Mouse (Mus musculus) left cerebral cortex, adult 9 months (tissue): Measurements from ENCODE around the gene Mrpl51.

ENCODE experiments used
- DNase-seq, 2 experiments: peaks; one replicate each; pipeline ENCODE4 v3.0.0; 2022; ENCODE audit warnings: low spot score in 2 of 2

Gene Mrpl51

DNA sequence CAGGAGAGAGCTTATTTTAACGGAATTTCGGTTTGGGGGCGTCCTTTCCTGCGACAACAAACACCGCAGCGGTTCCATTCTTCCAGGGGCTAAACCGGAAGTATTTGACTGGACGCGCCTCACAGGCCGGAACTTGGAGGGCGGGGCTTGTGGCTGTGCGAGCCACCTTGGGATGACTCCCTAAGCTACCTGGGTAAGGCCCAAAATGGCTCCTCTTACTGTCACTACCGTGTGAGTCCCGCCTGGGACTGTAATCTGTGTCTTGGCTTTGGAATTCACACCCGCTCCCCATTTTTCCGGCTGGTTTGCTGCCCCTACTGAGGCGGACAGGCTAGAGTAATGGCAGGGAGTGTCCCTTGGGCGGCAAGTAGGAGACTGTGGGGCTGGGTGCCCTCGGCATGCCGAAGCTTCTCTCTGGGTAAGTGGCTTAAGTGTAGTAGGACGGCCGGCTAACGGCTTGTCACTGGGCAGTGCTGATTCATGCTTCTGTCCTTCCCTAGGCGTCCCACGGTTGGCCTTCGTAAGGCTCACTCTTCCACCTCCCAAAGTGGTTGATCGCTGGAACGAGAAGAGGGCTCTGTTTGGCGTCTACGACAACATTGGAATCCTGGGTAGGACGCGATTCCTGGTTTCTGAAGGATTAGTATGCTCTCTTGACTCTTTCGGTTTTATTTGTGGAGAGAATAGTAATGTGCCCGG lies 564 bp downstream of the Mrpl51 start:
- DNase-seq = peak; percentile 83 to 93

DNA sequence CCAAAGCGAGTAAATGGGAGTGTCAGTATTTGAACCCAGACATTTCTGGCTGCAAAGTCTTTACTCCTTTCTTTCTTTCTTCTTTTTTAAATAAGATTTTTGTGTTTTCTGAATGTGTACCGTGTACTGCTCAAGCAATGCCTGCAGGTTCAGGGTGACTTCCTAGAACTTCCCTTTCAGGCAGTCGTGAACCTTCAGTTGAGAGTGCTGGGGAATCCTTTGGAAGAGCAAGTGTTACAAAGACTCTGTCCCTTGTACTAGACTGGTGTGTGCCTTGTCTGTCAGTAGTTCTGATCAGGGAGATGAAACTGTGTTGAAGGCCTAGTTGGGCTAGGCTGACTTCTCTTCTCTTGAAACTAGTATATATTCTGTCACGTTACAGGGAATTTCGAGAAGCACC lies 1.2 kb downstream of the Mrpl51 start:
- DNase-seq = no peak

DNA sequence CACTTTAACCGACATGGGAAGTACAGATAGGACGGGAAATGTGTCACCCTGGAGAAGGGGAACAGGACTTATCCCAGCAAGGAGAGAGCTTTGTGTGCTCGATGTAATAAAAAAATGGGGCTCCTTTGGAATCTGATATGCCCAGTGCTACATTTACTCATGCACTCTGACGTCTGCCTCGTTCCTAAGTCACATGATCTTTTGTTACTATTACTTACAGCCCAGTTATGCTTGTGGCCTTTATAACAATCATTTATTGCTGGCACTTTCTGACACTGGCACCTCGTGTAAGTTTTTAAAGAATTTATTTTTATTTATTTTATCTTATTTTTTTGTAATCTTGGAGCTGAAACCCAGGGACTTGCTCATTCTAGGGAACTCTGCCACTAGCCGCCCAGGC lies 1.8 kb downstream of the Mrpl51 start:
- DNase-seq = no peak

DNA sequence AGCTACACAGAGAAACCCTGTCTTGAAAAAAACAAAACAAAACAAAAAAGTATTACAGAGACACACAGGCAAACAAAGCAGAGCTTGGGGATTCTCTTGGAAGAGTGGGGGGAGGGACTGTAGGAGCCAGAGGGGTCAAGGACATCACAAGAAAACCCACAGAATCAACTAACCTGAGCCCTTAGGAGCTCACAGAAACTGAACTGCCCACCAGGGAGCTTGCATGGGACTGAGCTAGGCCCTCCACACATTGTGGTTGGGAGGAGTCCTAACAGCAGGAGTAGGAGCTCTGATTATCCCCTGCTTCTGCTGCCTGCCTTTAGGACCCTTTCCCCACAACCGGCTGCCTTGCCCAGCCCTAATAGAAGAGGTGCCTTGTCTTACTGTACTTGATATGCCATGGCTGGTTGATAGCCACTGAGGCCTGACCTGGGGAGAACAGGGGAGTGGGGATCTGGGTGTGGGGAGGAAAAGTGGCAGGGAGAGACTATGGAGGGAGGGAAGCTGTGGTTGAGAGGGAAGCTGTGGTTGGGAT lies 4.0 kb downstream of the Mrpl51 start:
- no peak for DNase-seq

DNA sequence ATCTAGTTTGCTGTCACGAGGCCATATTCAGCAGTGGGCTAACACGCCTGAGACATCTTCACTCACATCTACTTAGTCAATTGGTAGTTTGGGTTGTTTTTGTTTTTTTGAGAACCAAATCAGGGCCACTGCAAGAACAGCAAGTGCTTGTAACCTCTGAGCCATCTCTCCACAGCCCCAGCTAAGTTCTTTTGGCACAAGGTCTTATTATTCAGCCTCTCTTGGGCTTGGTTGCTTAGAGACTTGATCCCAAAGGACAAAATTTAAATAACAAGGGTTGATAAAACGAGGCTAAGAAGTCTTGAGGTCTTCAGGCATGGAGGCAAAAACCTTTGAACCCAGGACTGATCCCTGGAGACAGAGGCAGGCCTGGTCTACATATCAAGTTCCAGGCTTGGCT lies 4.7 kb downstream of the Mrpl51 start:
- DNase-seq = no peak

DNA sequence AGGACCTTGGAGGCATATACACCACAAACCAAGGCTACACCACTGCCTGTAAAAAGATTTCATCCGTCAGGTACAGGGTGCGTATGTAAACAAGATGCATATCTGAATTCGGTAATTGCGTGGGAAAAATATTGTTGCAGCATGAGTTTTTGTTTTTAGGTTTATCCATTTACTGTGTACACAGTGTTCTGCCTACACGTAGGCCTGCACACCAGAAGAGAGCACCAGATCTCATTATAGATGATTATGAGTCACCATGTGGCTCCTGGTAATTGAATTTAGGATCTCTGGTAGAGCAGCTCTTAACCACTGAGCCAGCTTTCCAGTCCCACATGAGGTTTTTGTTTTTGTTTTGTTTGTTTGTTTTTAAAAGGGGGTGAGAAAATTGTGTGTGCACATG lies 5.6 kb downstream of the Mrpl51 start:
- DNase-seq = no peak

DNA sequence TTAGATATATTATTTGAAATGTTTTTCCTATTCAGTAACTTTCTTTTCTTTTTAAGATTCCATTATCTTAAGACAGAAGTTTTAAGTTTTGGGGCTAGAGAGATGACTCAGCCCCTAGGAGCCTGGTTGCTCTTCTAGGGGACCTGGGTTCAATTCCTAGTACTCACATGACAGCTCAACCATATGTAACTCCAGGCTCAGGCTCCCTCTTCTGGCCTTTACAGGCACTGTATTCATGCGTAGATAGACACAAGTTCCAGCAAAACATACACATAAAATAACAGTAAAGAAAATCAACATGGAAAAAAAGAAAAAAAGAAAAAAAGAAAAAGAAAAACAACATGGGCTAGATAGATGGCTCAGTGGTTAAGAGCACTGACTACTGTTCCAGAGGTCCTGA lies 18.8 kb downstream of the Mrpl51 start:
- DNase-seq = no peak

DNA sequence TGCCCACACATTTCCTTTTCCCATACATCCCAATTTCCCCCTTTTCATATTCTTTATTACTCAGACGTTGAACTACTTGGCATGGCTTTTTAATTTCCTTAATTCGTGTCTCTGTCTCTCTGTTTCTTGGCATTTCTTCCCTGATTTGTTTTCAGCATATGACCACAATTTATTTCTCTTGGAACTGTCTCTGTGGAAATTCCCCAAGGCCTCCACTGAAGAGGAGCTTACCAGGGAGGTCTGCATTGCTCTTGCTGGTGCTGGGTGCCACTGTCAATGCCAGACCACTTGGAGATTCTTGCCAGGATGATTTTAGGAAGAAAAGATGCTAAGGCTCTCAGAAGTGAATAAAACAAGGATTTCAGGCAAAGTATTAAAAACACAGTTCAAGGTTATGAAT lies 21.0 kb downstream of the Mrpl51 start:
- no peak for DNase-seq

DNA sequence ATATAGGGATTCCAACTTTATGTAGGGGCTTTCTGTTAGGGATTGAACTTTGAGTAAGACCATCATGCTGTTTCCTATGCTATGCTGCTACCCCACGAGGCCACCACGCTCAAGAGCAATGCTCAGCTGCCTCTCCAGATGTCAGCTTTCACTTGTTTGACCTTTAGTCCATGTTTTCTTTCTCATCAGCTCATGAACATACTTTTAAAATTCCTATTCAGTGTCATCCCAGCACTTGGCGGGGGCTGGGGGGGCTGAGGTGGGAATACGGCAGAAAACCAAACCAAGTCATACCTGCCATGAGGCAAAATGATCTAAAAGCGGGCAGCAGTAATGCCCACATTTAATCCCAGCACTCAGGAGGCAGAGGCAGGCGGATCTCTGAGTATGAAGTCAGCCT lies 21.5 kb downstream of the Mrpl51 start:
- DNase-seq = no peak

DNA sequence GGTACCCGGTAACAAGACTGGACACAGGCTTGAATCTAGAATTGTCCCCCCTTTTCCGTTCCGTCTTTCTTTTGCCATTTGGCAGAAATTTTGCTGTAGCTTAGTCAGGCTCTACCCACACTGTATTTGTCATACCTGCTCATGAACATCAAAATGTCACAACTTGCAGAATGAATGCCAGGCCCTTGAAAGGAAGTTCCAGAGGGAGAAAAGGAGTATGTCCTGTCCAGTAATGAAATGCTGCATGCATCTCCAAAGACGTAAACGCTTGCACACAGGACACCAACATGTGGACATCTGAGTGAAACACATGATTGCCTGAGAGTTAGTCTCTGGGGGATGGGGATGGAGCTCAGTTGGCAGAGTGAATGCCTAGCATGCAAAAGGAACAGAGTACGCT lies 22.1 kb downstream of the Mrpl51 start:
- no peak for DNase-seq

DNA sequence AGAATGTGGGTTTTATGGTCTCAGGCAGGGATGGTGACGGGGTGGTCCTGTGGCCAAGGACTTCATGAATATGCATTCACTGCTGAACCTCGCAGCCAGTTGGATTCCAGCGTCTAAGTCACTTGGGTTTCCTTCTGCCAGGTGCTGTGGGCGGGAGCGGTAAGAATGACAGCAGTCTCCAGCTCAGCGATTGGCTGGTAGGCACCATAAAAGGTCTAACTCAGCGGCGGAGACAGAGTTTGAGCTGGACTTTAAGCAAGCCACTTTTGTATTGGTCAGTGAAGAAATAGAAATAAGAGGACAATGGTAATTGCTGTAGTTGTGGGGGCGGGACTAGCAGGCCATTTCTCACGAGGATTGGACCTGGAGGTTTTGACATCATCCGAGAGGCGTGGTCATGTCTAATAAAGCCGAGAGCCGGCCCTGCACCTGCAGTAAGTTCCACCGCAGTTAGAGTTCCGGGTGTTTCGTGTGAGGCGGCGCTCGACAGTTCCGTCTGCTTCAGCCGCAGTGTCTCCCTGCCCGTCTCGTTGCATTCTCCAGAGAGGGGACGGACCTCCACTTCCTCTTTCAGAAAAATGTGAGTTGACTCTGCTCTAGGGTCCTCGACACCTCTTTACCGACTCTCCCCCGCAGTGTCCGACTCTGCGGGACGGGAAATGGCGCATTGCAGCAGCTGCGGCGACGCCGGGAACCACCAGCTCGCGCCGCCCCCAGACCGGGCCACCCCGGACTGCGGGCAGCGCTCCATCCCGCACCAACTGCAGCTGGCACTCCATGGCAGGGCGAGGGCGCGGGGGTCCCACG lies 23.8 kb downstream of the Mrpl51 start, which contains the start of gene Vamp1:
Gene Vamp1, plus strand, starts transcription at position 404 of the 807 bp plus-strand sequence.
- DNase-seq = peak; percentile 97

DNA sequence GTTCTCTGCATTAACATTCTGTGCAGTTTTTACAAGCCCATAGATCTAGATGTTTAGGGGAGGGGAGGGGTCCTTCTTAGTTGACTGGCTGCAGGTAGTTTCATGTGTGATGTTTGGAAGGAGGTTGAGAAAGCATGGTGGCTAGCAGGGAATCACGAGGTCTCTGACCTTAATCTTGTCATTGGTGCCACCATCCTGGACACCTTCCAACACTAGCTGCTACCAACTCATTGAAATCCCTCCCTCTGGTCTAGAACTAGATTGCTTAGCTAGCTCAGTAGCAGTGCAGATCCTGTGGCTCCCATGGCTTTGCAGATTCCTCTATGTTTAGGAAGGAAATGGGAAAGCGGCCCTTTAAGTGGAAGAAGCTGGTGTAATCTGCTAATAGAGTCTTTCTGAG lies 25.3 kb downstream of the Mrpl51 start:
- DNase-seq = no peak

DNA sequence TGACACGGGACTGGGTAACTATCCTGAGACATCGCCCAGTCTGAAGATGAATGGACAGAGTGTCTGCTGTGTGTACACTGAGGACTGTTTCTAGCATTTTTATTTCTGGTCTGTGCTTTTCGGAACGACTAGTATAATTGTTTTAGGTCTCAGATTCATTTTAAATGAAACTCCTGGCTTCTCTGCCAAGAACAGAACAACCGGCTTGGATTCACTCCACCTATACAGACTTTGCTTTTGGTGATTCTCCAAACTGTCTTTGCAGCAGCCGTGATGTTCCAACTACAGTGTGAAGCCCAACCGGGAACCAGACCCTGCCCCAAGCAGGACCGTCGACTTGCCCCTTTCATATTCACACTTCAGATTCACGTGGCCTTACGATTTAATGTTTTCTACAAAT lies 26.3 kb downstream of the Mrpl51 start:
- no peak for DNase-seq

DNA sequence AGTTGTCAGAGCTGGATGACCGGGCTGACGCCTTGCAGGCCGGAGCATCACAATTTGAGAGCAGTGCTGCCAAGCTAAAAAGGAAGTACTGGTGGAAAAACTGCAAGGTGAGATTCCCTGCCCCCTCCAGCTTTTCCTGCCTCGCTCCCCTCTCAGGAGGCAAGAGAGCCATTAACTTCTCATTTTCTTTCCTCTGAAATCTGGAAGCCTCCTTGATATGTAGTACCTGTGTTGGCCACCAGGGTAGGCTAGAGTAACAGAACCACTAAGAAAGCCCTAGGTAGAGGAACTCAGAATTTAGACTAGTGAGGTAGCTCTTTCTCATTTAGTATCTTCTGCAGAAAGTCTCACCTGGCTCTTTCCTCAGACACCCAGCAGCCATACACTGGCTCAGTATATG lies 27.4 kb downstream of the Mrpl51 start:
- peak in 1 of 2 experiments; percentile 78 for DNase-seq

DNA sequence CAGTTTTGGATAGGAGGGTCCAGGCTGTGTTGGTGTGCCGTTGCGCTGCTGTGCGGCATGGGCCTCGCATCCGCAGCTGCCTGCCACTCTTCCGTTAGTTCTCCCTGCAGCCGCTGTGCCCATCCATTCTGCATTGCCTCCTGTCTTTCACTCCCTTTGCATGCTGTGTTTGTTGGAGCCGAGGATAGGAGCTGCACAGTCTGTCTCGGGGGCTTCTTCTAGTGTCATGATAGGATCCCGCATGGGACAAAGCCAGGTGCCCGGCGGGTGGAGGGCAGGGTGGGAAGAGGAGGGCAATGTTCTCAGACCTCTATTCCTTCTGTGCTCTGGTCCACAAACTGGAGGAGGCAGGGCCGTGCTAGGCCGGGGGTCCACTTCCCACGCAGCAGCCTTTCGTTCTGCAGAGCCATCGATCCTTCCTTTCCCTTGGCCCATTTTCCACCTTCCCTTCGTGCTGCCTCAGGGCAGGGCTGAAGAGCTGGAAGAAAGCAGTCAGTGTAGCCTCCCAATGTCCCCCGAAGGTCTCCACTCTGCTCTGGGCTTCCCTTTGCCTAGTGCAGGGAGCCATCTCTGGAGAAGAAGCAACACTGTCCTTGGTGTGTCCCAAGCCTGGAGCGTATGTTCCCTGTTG lies 29.6 kb downstream of the Mrpl51 start:
- DNase-seq = no peak

DNA sequence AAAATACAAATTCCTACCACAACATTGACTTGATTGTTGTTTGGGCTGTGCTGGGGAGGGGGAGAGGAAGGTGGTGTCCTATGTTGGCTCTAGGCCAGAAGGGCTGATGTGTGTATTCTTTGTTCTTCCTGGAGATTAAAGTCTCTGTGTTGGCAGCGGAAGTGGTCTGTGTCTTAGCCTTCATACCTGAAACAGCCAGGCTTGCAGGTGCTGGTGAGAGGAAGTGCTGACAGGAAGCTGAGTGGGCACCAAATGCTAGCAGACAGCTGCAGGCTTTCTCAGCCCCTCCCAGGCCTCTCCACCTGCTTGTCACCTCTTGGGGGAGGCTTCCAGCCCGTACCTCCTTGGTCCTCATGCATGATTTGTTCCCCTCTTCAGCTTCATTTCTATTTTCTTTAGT lies 30.5 kb downstream of the Mrpl51 start:
- DNase-seq = no peak

DNA sequence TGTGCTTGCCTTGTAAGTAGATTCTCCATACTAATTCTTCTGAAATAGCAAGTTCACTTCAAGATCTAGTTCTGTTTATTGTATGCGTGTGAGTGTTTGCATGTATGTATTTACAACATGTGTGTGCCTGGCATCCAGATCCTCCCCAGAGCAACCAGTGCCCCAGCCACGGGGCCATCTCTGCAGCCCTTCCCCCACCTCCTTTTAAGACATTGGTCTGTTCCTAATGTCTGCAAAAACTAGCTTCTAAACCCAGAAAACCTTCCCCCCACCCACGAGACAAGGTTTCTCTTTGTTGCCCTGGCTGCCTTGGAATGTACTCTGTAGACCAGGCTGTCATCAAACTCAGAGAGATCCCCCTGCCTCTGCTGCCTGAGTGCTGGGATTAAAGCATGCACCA lies 31.0 kb downstream of the Mrpl51 start:
- no peak for DNase-seq

DNA sequence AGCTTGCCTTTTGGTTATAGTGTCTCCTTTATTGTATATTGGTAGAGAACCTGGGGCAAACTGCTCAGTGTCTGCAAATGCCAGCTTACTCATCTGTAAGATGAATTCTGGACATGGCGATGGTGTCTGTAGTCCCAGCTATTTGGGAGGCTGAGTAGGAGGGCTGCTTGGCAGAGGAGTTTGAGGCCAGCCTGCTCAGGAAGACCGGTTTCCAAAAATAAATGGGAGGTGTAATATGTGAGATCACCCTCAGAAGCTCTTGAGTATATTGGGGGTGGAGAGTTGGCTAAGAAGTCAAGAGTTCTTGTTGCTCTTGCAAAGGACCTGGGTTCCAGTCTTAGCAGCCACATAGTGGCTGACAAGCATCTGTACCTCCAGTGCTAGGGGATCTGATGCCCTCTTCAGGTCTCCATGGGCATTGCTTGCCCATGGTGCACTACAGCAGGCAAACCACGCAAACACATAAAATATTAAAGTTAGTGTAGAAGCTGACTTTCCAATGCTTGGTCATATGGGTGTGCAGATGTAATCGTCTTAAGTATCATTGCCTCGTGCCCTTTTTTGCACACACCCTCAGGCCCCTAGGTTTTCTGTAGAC lies 34.0 kb downstream of the Mrpl51 start:
- DNase-seq = peak in 1 of 2 experiments; percentile 64

DNA sequence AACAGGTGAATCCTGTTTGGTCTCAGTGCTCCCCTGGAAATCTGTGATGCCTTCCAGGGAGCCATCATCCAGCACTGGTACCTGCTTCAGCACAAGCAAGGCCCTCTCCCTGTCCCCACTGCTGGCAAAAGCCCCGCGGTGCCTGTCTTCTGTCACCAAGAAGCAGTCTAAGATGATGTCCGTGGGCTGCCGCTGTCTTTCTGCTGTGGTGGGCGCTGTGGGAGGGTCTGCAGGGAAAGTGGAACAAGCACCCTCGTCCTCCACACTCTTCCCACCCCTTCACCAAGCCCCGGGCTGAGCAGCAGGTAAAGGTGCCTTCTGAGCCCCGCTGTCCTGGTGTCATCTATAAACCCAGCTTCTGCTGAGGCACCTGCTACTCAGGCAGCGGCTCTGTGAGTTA lies 39.0 kb downstream of the Mrpl51 start:
- no peak for DNase-seq

DNA sequence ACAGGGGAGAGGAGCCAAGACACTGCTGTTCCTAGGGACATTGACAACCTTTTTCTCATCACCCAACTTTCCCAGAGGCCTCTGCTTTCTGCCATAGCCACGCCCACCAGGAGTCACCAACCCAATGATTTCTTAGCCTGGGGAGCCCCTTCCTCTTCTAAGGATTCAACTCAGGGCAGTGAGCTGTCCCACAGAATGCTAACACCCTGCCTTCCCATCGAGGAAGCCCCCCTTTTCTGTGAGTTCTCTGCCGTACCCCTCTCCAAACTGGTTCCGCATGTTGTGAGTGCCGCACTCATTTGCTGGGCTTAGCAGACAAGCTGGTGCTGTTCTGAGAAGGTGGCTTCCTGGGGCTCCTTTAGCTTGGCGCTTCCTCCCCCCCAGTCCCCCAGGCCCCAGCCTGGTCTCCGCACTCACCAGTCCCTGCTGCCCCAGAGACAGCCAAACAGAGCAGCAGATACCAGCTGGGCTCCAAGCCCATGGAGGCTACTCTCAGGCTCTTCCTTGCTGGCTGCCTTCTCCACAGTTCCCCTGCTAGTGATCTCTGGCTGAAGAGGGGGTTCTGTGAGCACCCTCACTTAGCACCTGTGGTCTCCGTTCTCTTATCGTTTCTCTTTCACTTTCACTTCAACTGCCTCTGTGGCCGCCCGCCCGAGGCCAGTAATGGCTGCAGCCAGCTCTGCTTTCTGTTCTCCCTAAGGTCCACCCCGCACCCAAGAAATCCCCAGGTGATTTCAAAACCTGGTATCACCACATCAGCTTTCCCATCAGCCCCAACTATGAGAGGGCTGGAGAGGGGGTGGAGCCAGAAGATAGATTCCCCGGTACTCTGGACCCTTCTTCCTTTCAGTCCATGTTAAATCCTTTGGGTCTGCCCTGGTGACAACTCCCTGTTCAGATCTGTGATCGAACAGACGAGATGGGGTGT lies 39.8 kb downstream of the Mrpl51 start, which contains the start of gene Tapbpl:
Gene Tapbpl, minus strand, starts transcription at position 744 of the 928 bp plus-strand sequence.
- DNase-seq = peak in 1 of 2 experiments; percentile 45

DNA sequence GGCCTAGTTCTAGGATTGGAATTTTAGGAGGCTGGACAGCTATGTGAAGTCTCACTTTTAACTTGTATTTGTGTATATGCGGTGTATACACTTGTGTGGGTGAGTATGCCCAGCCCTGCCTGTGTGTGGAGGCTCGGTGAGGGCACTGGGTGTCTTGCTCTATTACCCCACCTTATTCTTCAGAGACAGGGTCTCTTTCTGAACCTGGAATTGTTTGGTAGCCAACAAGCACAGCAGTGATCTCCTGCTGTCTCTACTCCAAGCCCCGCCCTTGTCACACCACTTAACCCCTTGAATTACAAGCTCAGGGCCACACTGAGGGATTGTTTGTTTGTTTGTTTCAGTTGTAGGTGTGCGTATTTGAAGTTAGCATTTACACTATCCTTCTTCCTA lies 40.4 kb downstream of the Mrpl51 start:
- no peak for DNase-seq
